In genomic region chr3:95028603-95029002, GRCm38 (mm10) we compare ENCODE assay signal across 21 mouse cellular contexts. TPM values are rescaled to one million over a fixed set of nuclear protein-coding genes. Genes with fewer than 3 reads are reported as not detected.
A peak's percentile ranks its signal among the peaks of the same experiment; 100 is the strongest.
DNase-seq lines count a peak whose midpoint lies in the region; ATAC-seq and TF ChIP-seq lines count a peak whose summit lies in the region.
"Had no signal": no experiment of that assay in that cellular context is flagged by ENCODE, and none has a peak within 500 bp of the region (broad histone marks: within the 10 kb centered on the region; RNA-seq: fewer than 3 reads in every experiment).

No protein-coding gene starts in this region.

- WGBS in intestine, postnatal 0 days = 31% methylated on average over 3 of the region's 3 CpGs
- 58% methylated on average over 3 of the region's 3 CpGs for WGBS in stomach, embryonic 16.5 days

- peak; percentile 69 for ATAC-seq in intestine, postnatal 0 days
- ATAC-seq in stomach, embryonic 16.5 days (ENCODE audit: insufficient read depth, low FRiP score) = peak; percentile 67
- ATAC-seq: hindbrain, embryonic 16.5 days had no signal

- no peaks in the 10 kb centered on the region for H3K27me3 ChIP-seq in intestine, postnatal 0 days (replicated peaks; ENCODE audit: control insufficient read depth, insufficient read depth, low read length)
- no peaks in the 10 kb centered on the region for H3K27me3 ChIP-seq in stomach, embryonic 16.5 days (ENCODE audit: control insufficient read depth, insufficient read depth, low read length)
- H3K27me3 ChIP-seq: CH12.LX; heart, embryonic 15.5 days; limb, embryonic 12.5 days had no signal

- no peak overlapping the region for H3K4me2 ChIP-seq in intestine, postnatal 0 days (replicated peaks; ENCODE audit: low read depth)
- H3K4me2 ChIP-seq in stomach, embryonic 16.5 days (ENCODE audit: low read depth, low read length) = no peak overlapping the region
- H3K4me2 ChIP-seq: heart, embryonic 15.5 days; limb, embryonic 12.5 days had no signal

- peaks cover 29% of the 10 kb centered on the region for H3K36me3 ChIP-seq in intestine, postnatal 0 days (ENCODE audit: control insufficient read depth, insufficient read depth)
- 0 out of 2 replicates have a peak, but pooled peaks cover 5% of the 10 kb centered on the region for H3K36me3 ChIP-seq in stomach, embryonic 16.5 days (ENCODE audit: control insufficient read depth, insufficient read depth, low read length)

- no peak for DNase-seq in layer of hippocampus, adult 2 months (ENCODE audit: low spot score in 2 of 2)
- no peak for DNase-seq in layer of hippocampus, adult 18-20 months (ENCODE audit: low spot score in 2 of 2)
- DNase-seq in thymus, postnatal 0 days (ENCODE audit: low spot score) = peak; percentile 44
- no peak for DNase-seq in thymus, postnatal 4 days
- DNase-seq in gastrocnemius, postnatal 25 days = no peak
- DNase-seq in kidney, adult 18-20 months = no peak
- DNase-seq: adrenal gland, postnatal 36 days; cerebellum, adult 18-20 months; cerebellum, postnatal 25 days; embryo, embryonic 11 days; gastrocnemius, postnatal 36 days; heart, postnatal 4 days; kidney, postnatal 36 days; midbrain, embryonic 14.5 days; right cerebral cortex, postnatal 4 days had no signal

- peak overlapping the region; percentile 88 for H3K27ac ChIP-seq in layer of hippocampus, adult 2 months
- H3K27ac ChIP-seq in intestine, postnatal 0 days (ENCODE audit: low read depth, low read length) = no peak overlapping the region; the same call in 1 of the 2 replicates
- peak overlapping the region; percentile 35 for H3K27ac ChIP-seq in stomach, embryonic 16.5 days (ENCODE audit: low read length)
- H3K27ac ChIP-seq: heart, embryonic 15.5 days had no signal

- H3K9me3 ChIP-seq in intestine, postnatal 0 days (ENCODE audit: control insufficient read depth) = no peaks in the 10 kb centered on the region
- H3K9me3 ChIP-seq in stomach, embryonic 16.5 days (replicated peaks; ENCODE audit: control insufficient read depth, low read length) = no peaks in the 10 kb centered on the region
- H3K9me3 ChIP-seq: heart, embryonic 15.5 days; limb, embryonic 12.5 days had no signal

- H3K9ac ChIP-seq in intestine, postnatal 0 days (ENCODE audit: low read depth, low read length) = no peak overlapping the region
- H3K9ac ChIP-seq in stomach, embryonic 16.5 days (ENCODE audit: low read length) = no peak overlapping the region
- H3K9ac ChIP-seq: heart, embryonic 15.5 days; limb, embryonic 12.5 days had no signal

- peaks cover 14% of the 10 kb centered on the region for H3K4me1 ChIP-seq in intestine, postnatal 0 days (replicated peaks; ENCODE audit: control insufficient read depth, insufficient read depth, low read length)
- peaks cover 20% of the 10 kb centered on the region for H3K4me1 ChIP-seq in stomach, embryonic 16.5 days (ENCODE audit: control insufficient read depth, insufficient read depth, low read length)

- no peak overlapping the region for H3K4me3 ChIP-seq in layer of hippocampus, adult 2 months
- H3K4me3 ChIP-seq in intestine, postnatal 0 days (ENCODE audit: low read depth, low read length) = no peak overlapping the region
- no peak overlapping the region for H3K4me3 ChIP-seq in stomach, embryonic 16.5 days (replicated peaks; ENCODE audit: low read length)
- H3K4me3 ChIP-seq: heart, embryonic 15.5 days; limb, embryonic 12.5 days had no signal

- no peak for TF ChIP-seq CTCF in layer of hippocampus, adult 2 months (conservative IDR thresholded peaks at IDR 0.05)
- no peak for TF ChIP-seq CTCF in intestine, postnatal 0 days (IDR thresholded peaks at IDR 0.05; ENCODE audit: low read depth)

RNA-seq across cellular contexts. Expression of gene Zfp687, which starts 13.4 kb away (rescaled TPM):
- total RNA-seq in layer of hippocampus, adult 2 months (2021) = 10 to 100 TPM; 26.2 to 26.6 TPM
- 10 to 100 TPM; 24.4 to 26.2 TPM for total RNA-seq in layer of hippocampus, adult 18-20 months (2021)
- polyA plus RNA-seq in thymus, postnatal 0 days (2015; fragmentation: Nextera tagmentation; extraction: Ambion mirVana) = 16.7 and 18.4 TPM in 2 replicates
- 8.7 and 9.7 TPM in 2 replicates for polyA plus RNA-seq in intestine, postnatal 0 days (2015; fragmentation: Nextera tagmentation; extraction: Ambion mirVana)
- polyA plus RNA-seq in stomach, embryonic 16.5 days (2015; fragmentation: Nextera tagmentation; extraction: Ambion mirVana) = 20.4 and 22.6 TPM in 2 replicates
- 1 to 10 TPM; 8.4 to 8.9 TPM for total RNA-seq in gastrocnemius, postnatal 25 days (2021)

RNA-seq across cellular contexts. Expression of gene Psmd4, which starts 13.8 kb away (rescaled TPM):
- total RNA-seq in layer of hippocampus, adult 2 months (2021) = 100 to 1,000 TPM; 158 to 160 TPM
- 100 to 1,000 TPM; 154 to 169 TPM for total RNA-seq in layer of hippocampus, adult 18-20 months (2021)
- polyA plus RNA-seq in thymus, postnatal 0 days (2015; fragmentation: Nextera tagmentation; extraction: Ambion mirVana) = 310 and 313 TPM in 2 replicates
- polyA plus RNA-seq in intestine, postnatal 0 days (2015; fragmentation: Nextera tagmentation; extraction: Ambion mirVana) = 164 and 166 TPM in 2 replicates
- 218 TPM in 2 replicates for polyA plus RNA-seq in stomach, embryonic 16.5 days (2015; fragmentation: Nextera tagmentation; extraction: Ambion mirVana)
- total RNA-seq in gastrocnemius, postnatal 25 days (2021) = 100 to 1,000 TPM; 163 to 181 TPM

RNA-seq across cellular contexts. Expression of gene Pi4kb, which starts 54.1 kb away (rescaled TPM):
- 10 to 100 TPM; 58.7 to 64.4 TPM for total RNA-seq in layer of hippocampus, adult 2 months (2021)
- 10 to 100 TPM; 61.1 to 63.4 TPM for total RNA-seq in layer of hippocampus, adult 18-20 months (2021)
- polyA plus RNA-seq in thymus, postnatal 0 days (2015; fragmentation: Nextera tagmentation; extraction: Ambion mirVana) = 18.4 and 21.6 TPM in 2 replicates
- 10.5 and 11.6 TPM in 2 replicates for polyA plus RNA-seq in intestine, postnatal 0 days (2015; fragmentation: Nextera tagmentation; extraction: Ambion mirVana)
- 17.5 and 24.0 TPM in 2 replicates for polyA plus RNA-seq in stomach, embryonic 16.5 days (2015; fragmentation: Nextera tagmentation; extraction: Ambion mirVana)
- total RNA-seq in gastrocnemius, postnatal 25 days (2021) = 10 to 100 TPM; 20.2 to 23.8 TPM
